Mouse (Mus musculus) liver, embryonic 13.5 days (tissue): ENCODE results near the gene Gm3194. TPM values are rescaled to one million over a fixed set of nuclear protein-coding genes. Genes with fewer than 3 reads are reported as not detected.
"Not testable (repeated sequence)": the region's sequence is repeated elsewhere in the genome, so short reads cannot be mapped to it uniquely, and the experiment has no call there.

Experiments used
- ATAC-seq: fragments of 200-750 bp; cut with Nextera tagmentation; 2 replicates; pipeline ENCODE4 v1.8.0; 2017; ENCODE audit warnings: low read depth, mild to moderate bottlenecking, moderate number of reproducible peaks, moderate library complexity
- DNase-seq: peaks from one replicate; pipeline ENCODE4 v3.0.0; 2022
- H3K27ac ChIP-seq: fragments of 300-500 bp; sonication (generic); 2 replicates; pipeline ENCODE4 v1.5.1; 2015; ENCODE audit warnings: moderate library complexity, mild to moderate bottlenecking, inconsistent platforms
- H3K27me3 ChIP-seq: fragments of 300-500 bp; sonication (generic); 2 replicates; pipeline ENCODE4 v1.6.1; 2015; ENCODE audit warnings: mild to moderate bottlenecking, inconsistent platforms
- H3K36me3 ChIP-seq: fragments of 300-500 bp; sonication (generic); 2 replicates; pipeline ENCODE4 v1.6.1; 2015; ENCODE audit warnings: mild to moderate bottlenecking, inconsistent platforms
- H3K4me1 ChIP-seq: fragments of 300-500 bp; sonication (generic); replicated peaks from 2 replicates; pipeline ENCODE4 v1.6.1; 2015; ENCODE audit warnings: inconsistent platforms
- H3K4me2 ChIP-seq: fragments of 300-500 bp; sonication (generic); 2 replicates; pipeline ENCODE4 v1.6.1; 2015; ENCODE audit warnings: inconsistent platforms, mild to moderate bottlenecking, moderate library complexity
- H3K4me3 ChIP-seq: fragments of 300-500 bp; sonication (generic); replicated peaks from 2 replicates; pipeline ENCODE4 v1.5.1; 2015; ENCODE audit warnings: mild to moderate bottlenecking, inconsistent platforms
- H3K9ac ChIP-seq: fragments of 300-500 bp; sonication (generic); 2 replicates; pipeline ENCODE4 v1.6.1; 2015; ENCODE audit warnings: mild to moderate bottlenecking, inconsistent platforms
- H3K9me3 ChIP-seq: fragments of 300-500 bp; sonication (generic); replicated peaks from 2 replicates; pipeline ENCODE4 v1.6.1; 2016; ENCODE audit warnings: inconsistent platforms
- WGBS: fragments of 180-500 bp; shearing (Covaris S2); methylation state at CpG from one replicate; pipeline ENCODE4 v1.1.7; 2015; ENCODE audit not compliant: insufficient replicate concordance; 5-methylcytosine and 5-hydroxymethylcytosine counted together
- polyA plus RNA-seq: library from polyadenylated mRNA; unstranded; fragments of >200 nt; fragmentation: Nextera tagmentation; extraction: Ambion mirVana; gene quantifications from 2 replicates; pipeline ENCODE4 v1.2.1, GENCODE M21; 2015

Gene Gm3194
- polyA plus RNA-seq = not detected in 2 replicates

GRCm38 (mm10) chr14:5455367-5455766, at the start of gene Gm3194:
Gene Gm3194, minus strand, starts transcription at chr14:5455467.
- H3K27me3 ChIP-seq, H3K4me1 ChIP-seq, H3K4me2 ChIP-seq, H3K36me3 ChIP-seq, H3K9me3 ChIP-seq, H3K27ac ChIP-seq, H3K4me3 ChIP-seq, H3K9ac ChIP-seq, DNase-seq, ATAC-seq: not testable (repeated sequence)
- no CpG with 5 or more reads among the region's 3 CpGs for WGBS

GRCm38 (mm10) chr14:5501374-5501773, 46.1 kb upstream of the Gm3194 start, which contains the start of gene Gm3488:
Gene Gm3488, plus strand, starts transcription at chr14:5501674.
- not testable (repeated sequence) for H3K9ac ChIP-seq, H3K4me1 ChIP-seq, H3K36me3 ChIP-seq, ATAC-seq, DNase-seq, H3K4me2 ChIP-seq, H3K9me3 ChIP-seq, H3K27me3 ChIP-seq, H3K4me3 ChIP-seq, H3K27ac ChIP-seq
- WGBS = no CpG with 5 or more reads among the region's 35 CpGs

- ATAC-seq, H3K4me2 ChIP-seq, H3K9ac ChIP-seq, H3K27ac ChIP-seq, H3K36me3 ChIP-seq, H3K27me3 ChIP-seq, H3K4me1 ChIP-seq, H3K9me3 ChIP-seq, H3K4me3 ChIP-seq, DNase-seq: not testable (repeated sequence)
- 47% methylated on average over 4 of the region's 5 CpGs for WGBS
Observed at GRCm38 (mm10) chr14:5483907-5484306, 28.6 kb upstream of the Gm3194 start, which contains the start of gene Gm3187. Gene Gm3187, plus strand, starts transcription at chr14:5484207.

- ATAC-seq, H3K27ac ChIP-seq: not testable (repeated sequence)
Observed at GRCm38 (mm10) chr14:5477730-5478129, 22.5 kb upstream of the Gm3194 start, which contains the start of gene Gm8246. Gene Gm8246, minus strand, starts transcription at chr14:5477830.

GRCm38 (mm10) chr14:5460469-5460868, 5.2 kb upstream of the Gm3194 start:
- H3K27me3 ChIP-seq, H3K9me3 ChIP-seq, ATAC-seq, H3K4me2 ChIP-seq, DNase-seq, H3K4me1 ChIP-seq, H3K27ac ChIP-seq, H3K9ac ChIP-seq, H3K4me3 ChIP-seq, H3K36me3 ChIP-seq: not testable (repeated sequence)
- no CpG with 5 or more reads among the region's 19 CpGs for WGBS

More at GRCm38 (mm10) chr14:5477730-5478129, 22.5 kb upstream of the Gm3194 start, which contains the start of gene Gm8246:
- H3K4me3 ChIP-seq, H3K27me3 ChIP-seq, DNase-seq, H3K4me2 ChIP-seq, H3K4me1 ChIP-seq, H3K9me3 ChIP-seq, H3K36me3 ChIP-seq, H3K9ac ChIP-seq: not testable (repeated sequence)
- WGBS = no CpG with 5 or more reads among the region's 3 CpGs

- H3K27me3 ChIP-seq, DNase-seq, ATAC-seq, H3K9ac ChIP-seq, H3K9me3 ChIP-seq, H3K4me1 ChIP-seq, H3K4me2 ChIP-seq, H3K4me3 ChIP-seq, H3K36me3 ChIP-seq, H3K27ac ChIP-seq: not testable (repeated sequence)
- WGBS = no CpG with 5 or more reads among the region's 37 CpGs
Observed at GRCm38 (mm10) chr14:5388949-5389348, 66.3 kb downstream of the Gm3194 start, which contains the start of gene Gm3500. Gene Gm3500, minus strand, starts transcription at chr14:5389049.

Other genes with a start within 250 kb of the Gm3194 start
- gene Gm3526, start 194.9 kb downstream of the Gm3194 start, polyA plus RNA-seq = not detected in 2 replicates
- not detected in 2 replicates for gene Gm3542, start 120.5 kb downstream of the Gm3194 start, polyA plus RNA-seq
- not detected in 2 replicates for gene Gm3500, start 66.4 kb downstream of the Gm3194 start, polyA plus RNA-seq
- not detected in 2 replicates for gene Gm8246, start 22.4 kb upstream of the Gm3194 start, polyA plus RNA-seq
- gene Gm3187, start 28.7 kb upstream of the Gm3194 start, polyA plus RNA-seq = not detected in 2 replicates
- 0.06 TPM in 1 of 2 replicates, not detected in the other for gene Gm3488, start 46.2 kb upstream of the Gm3194 start, polyA plus RNA-seq
- not detected in 2 replicates for gene Gm3532, start 83.0 kb upstream of the Gm3194 start, polyA plus RNA-seq
- gene Gm8265, start 177.6 kb upstream of the Gm3194 start, polyA plus RNA-seq = not detected in 2 replicates
- gene Gm9603, start 232.0 kb upstream of the Gm3194 start, polyA plus RNA-seq = not detected in 2 replicates